Mouse (Mus musculus) kidney, embryonic 14.5 days (tissue): ENCODE results near the gene Matn4. TPM values are rescaled to one million over a fixed set of nuclear protein-coding genes. Genes with fewer than 3 reads are reported as not detected.

Experiments used
- ATAC-seq: fragments of 200-750 bp; cut with Nextera tagmentation; 2 replicates; pipeline ENCODE4 v1.8.0; 2017; ENCODE audit warnings: moderate number of reproducible peaks, mild to moderate bottlenecking, moderate TSS enrichment, moderate library complexity; ENCODE audit not compliant: low FRiP score, low TSS enrichment
- H3K27ac ChIP-seq: fragments of 300-500 bp; sonication (generic); 2 replicates; pipeline ENCODE4 v1.5.1; 2014; ENCODE audit warnings: low read depth, mild to moderate bottlenecking, low read length, moderate library complexity, mixed read lengths
- H3K27me3 ChIP-seq: fragments of 300-500 bp; sonication (generic); 2 replicates; pipeline ENCODE4 v1.6.1; 2014; ENCODE audit warnings: mild to moderate bottlenecking, low read length; ENCODE audit not compliant: control insufficient read depth, insufficient read depth
- H3K36me3 ChIP-seq: fragments of 300-500 bp; sonication (generic); 2 replicates; pipeline ENCODE4 v1.6.1; 2014; ENCODE audit warnings: low read length, mixed read lengths; ENCODE audit not compliant: control insufficient read depth, insufficient read depth
- H3K4me1 ChIP-seq: fragments of 300-500 bp; sonication (generic); 2 replicates; pipeline ENCODE4 v1.6.1; 2014; ENCODE audit warnings: low read length, mixed read lengths; ENCODE audit not compliant: control insufficient read depth, insufficient read depth
- H3K4me2 ChIP-seq: fragments of 300-500 bp; sonication (generic); replicated peaks from 2 replicates; pipeline ENCODE4 v1.6.1; 2014; ENCODE audit warnings: low read depth, mild to moderate bottlenecking, low read length
- H3K4me3 ChIP-seq: fragments of 300-500 bp; sonication (generic); 2 replicates; pipeline ENCODE4 v1.5.1; 2014; ENCODE audit warnings: mild to moderate bottlenecking, low read length
- H3K9ac ChIP-seq: fragments of 300-500 bp; sonication (generic); 2 replicates; pipeline ENCODE4 v1.6.1; 2014; ENCODE audit warnings: low read depth, mild to moderate bottlenecking, low read length, moderate library complexity
- H3K9me3 ChIP-seq: fragments of 300-500 bp; sonication (generic); 2 replicates; pipeline ENCODE4 v1.6.1; 2016; ENCODE audit warnings: low read length; ENCODE audit not compliant: control insufficient read depth
- WGBS: fragments of 180-500 bp; shearing (Covaris S2); extraction: QIAGEN DNeasy Blood & Tissue Kit; methylation state at CpG from one replicate; pipeline ENCODE4 v1.1.7; 2014; 5-methylcytosine and 5-hydroxymethylcytosine counted together
- polyA plus RNA-seq: library from polyadenylated mRNA; unstranded; fragments of >200 nt; fragmentation: Nextera tagmentation; extraction: Ambion mirVana; gene quantifications from 2 replicates; pipeline ENCODE4 v1.2.1, GENCODE M21; 2014

The Matn4 gene
- polyA plus RNA-seq, 1 experiment from 2014 or later = 0.12 TPM

GRCm38 (mm10) chr2:164414167-164414566 is 9.2 kb upstream of the Matn4 start:
- H3K4me2 ChIP-seq = peak overlapping the region; percentile 37
- peaks cover 9% of the 10 kb centered on the region for H3K4me1 ChIP-seq
- no peaks in the 10 kb centered on the region for H3K9me3 ChIP-seq
- H3K27ac ChIP-seq = no peak overlapping the region
- peaks cover 24% of the 10 kb centered on the region for H3K27me3 ChIP-seq
- no peaks in the 10 kb centered on the region for H3K36me3 ChIP-seq
- H3K9ac ChIP-seq = peak overlapping the region; percentile 40
- 20% methylated on average over 28 of the region's 28 CpGs for WGBS
- peak overlapping the region; percentile 17; the same call in 1 of the 2 replicates for H3K4me3 ChIP-seq
- ATAC-seq = 0 out of 2 replicates have a peak, but pooled peaks have one; percentile 36

GRCm38 (mm10) chr2:164407708-164408107 is 2.7 kb upstream of the Matn4 start:
- H3K4me2 ChIP-seq = 0 out of 2 replicates have a peak overlapping the region, but pooled peaks have one; percentile 2
- no peak overlapping the region for H3K27ac ChIP-seq
- no peak overlapping the region for H3K4me3 ChIP-seq
- H3K27me3 ChIP-seq = peaks cover 80% of the 10 kb centered on the region
- H3K36me3 ChIP-seq = no peaks in the 10 kb centered on the region
- no peaks in the 10 kb centered on the region for H3K9me3 ChIP-seq
- WGBS = 2% methylated on average over 22 of the region's 22 CpGs
- ATAC-seq = peak; percentile 34; the same call in 1 of the 2 replicates
- H3K4me1 ChIP-seq = peaks cover 14% of the 10 kb centered on the region; the same call in 1 of the 2 replicates
- H3K9ac ChIP-seq = no peak overlapping the region

GRCm38 (mm10) chr2:164405519-164405918 is 559 bp upstream of the Matn4 start:
- no peaks in the 10 kb centered on the region for H3K36me3 ChIP-seq
- no peak for ATAC-seq
- no peak overlapping the region for H3K27ac ChIP-seq
- H3K27me3 ChIP-seq = peaks cover 97% of the 10 kb centered on the region
- no peak overlapping the region for H3K9ac ChIP-seq
- no peak overlapping the region for H3K4me3 ChIP-seq
- peaks cover 17% of the 10 kb centered on the region; the same call in 1 of the 2 replicates for H3K4me1 ChIP-seq
- WGBS = 39% methylated on average over 5 of the region's 5 CpGs
- H3K9me3 ChIP-seq = no peaks in the 10 kb centered on the region
- no peak overlapping the region for H3K4me2 ChIP-seq

- Histone ChIP-seq H3K27me3 (peaks cover 97% of the 10 kb centered on the region), H3K4me3 (peak overlapping the region; percentile 40), H3K9me3 (no peaks in the 10 kb centered on the region), H3K4me2 (peak overlapping the region; percentile 69), H3K36me3 (no peaks in the 10 kb centered on the region), H3K4me1 (peaks cover 19% of the 10 kb centered on the region; the same call in 1 of the 2 replicates), H3K27ac (no peak overlapping the region), H3K9ac (peak overlapping the region; percentile 47; the same call in 1 of the 2 replicates)
- 0 out of 2 replicates have a peak, but pooled peaks have one; percentile 26 for ATAC-seq
- WGBS = under 1% methylated on average over 49 of the region's 49 CpGs
Observed at GRCm38 (mm10) chr2:164404082-164404990, 624 bp downstream of the Matn4 start.

GRCm38 (mm10) chr2:164403396-164404081 is 1.4 kb downstream of the Matn4 start:
- ATAC-seq = no peak
- Histone ChIP-seq H3K4me2 (no peak overlapping the region), H3K36me3 (no peaks in the 10 kb centered on the region), H3K9ac (no peak overlapping the region), H3K27ac (no peak overlapping the region), H3K9me3 (no peaks in the 10 kb centered on the region), H3K4me3 (no peak overlapping the region), H3K4me1 (peaks cover 19% of the 10 kb centered on the region; the same call in 1 of the 2 replicates), H3K27me3 (peaks cover 98% of the 10 kb centered on the region)
- 13% methylated on average over 14 of the region's 14 CpGs for WGBS

GRCm38 (mm10) chr2:164402906-164403305 is 2.1 kb downstream of the Matn4 start, which contains the start of gene Rbpjl:
Gene Rbpjl, plus strand, starts transcription at chr2:164403141.
- no peaks in the 10 kb centered on the region for H3K36me3 ChIP-seq
- no peak within 1 kb of the TSS for H3K4me2 ChIP-seq
- H3K9ac ChIP-seq = no peak within 1 kb of the TSS
- H3K27ac ChIP-seq = no peak within 1 kb of the TSS
- H3K27me3 ChIP-seq = peaks cover 91% of the 10 kb centered on the region
- H3K9me3 ChIP-seq = peaks cover 2% of the 10 kb centered on the region; the same call in 1 of the 2 replicates
- peaks cover 16% of the 10 kb centered on the region; the same call in 1 of the 2 replicates for H3K4me1 ChIP-seq
- WGBS = 4% methylated on average over 17 of the region's 17 CpGs
- H3K4me3 ChIP-seq = 0 out of 2 replicates have a peak within 1 kb of the TSS, but pooled peaks have one; percentile 40
- ATAC-seq = peak; percentile 63

GRCm38 (mm10) chr2:164396911-164397310 is 8.0 kb downstream of the Matn4 start:
- no peak overlapping the region for H3K4me3 ChIP-seq
- whole genome bisulfite sequencing = 67% methylated on average over 12 of the region's 12 CpGs
- peaks cover 33% of the 10 kb centered on the region for H3K27me3 ChIP-seq

GRCm38 (mm10) chr2:164396076-164396475 is 8.9 kb downstream of the Matn4 start:
- no peak for ATAC-seq
- H3K27me3 ChIP-seq = peaks cover 24% of the 10 kb centered on the region
- no peaks in the 10 kb centered on the region for H3K36me3 ChIP-seq

More at GRCm38 (mm10) chr2:164396911-164397310, 8.0 kb downstream of the Matn4 start:
- no peak overlapping the region for H3K9ac ChIP-seq
- H3K4me1 ChIP-seq = peaks cover 5% of the 10 kb centered on the region; the same call in 1 of the 2 replicates
- H3K9me3 ChIP-seq = peaks cover 8% of the 10 kb centered on the region; the same call in 1 of the 2 replicates
- no peak for ATAC-seq
- H3K36me3 ChIP-seq = no peaks in the 10 kb centered on the region
- H3K27ac ChIP-seq = no peak overlapping the region
- H3K4me2 ChIP-seq = no peak overlapping the region

More at GRCm38 (mm10) chr2:164396076-164396475, 8.9 kb downstream of the Matn4 start:
- Histone ChIP-seq H3K4me1 (peaks cover 5% of the 10 kb centered on the region; the same call in 1 of the 2 replicates), H3K27ac (no peak overlapping the region), H3K4me2 (no peak overlapping the region), H3K9ac (no peak overlapping the region), H3K4me3 (no peak overlapping the region), H3K9me3 (peaks cover 8% of the 10 kb centered on the region; the same call in 1 of the 2 replicates)
- 91% methylated on average over 7 of the region's 7 CpGs for WGBS
